Mouse (Mus musculus): ENCODE measurements around the gene Mrpl28.

Gene Mrpl28

GRCm38 (mm10) chr17:26115205-26115898 lies 7.9 kb upstream of the Mrpl28 start:
- DNase-seq (ENCODE audit: low read depth in 2 of 2, low spot score in 2 of 2) = no peak

- no peak for DNase-seq (ENCODE audit: low read depth in 2 of 2, low spot score in 2 of 2)
These were observed 7.3 kb upstream of the Mrpl28 start for GRCm38 (mm10) chr17:26115956-26116487.

GRCm38 (mm10) chr17:26116503-26117258 lies 6.6 kb upstream of the Mrpl28 start:
- no peak for DNase-seq (ENCODE audit: low read depth in 2 of 2, low spot score in 2 of 2)

GRCm38 (mm10) chr17:26119766-26120710 lies 3.3 kb upstream of the Mrpl28 start:
- DNase-seq (ENCODE audit: low read depth in 2 of 2, low spot score in 2 of 2) = peak; percentile 38 to 56

GRCm38 (mm10) chr17:26122431-26123140 lies 714 bp upstream of the Mrpl28 start:
- DNase-seq (ENCODE audit: low read depth in 2 of 2, low spot score in 2 of 2) = no peak

DNA sequence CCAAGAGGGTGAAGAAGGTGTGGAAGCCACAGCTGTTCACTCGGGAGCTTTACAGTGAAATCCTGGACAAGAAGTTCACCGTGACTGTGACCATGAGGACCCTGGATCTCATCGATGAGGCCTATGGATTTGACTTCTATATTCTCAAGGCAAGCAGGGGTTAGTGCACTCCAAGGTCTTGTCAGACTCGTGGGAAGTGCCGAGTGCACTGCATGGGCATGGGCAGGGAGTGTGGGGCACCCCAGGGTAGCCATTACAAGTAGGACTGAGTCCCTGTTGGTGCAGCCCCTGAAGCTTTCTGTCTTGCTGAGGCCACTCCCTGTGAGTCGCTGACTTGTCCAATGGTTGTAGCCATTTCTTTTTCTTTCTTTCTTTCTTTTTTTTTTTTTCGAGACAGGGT lies 1.3 kb downstream of the Mrpl28 start:
- DNase-seq (ENCODE audit: low read depth in 2 of 2, low spot score in 2 of 2) = no peak

GRCm38 (mm10) chr17:26125226-26125625 lies 1.9 kb downstream of the Mrpl28 start:
- no peak for DNase-seq (ENCODE audit: low read depth in 2 of 2, low spot score in 2 of 2)

- no peak for DNase-seq (ENCODE audit: low read depth in 2 of 2, low spot score in 2 of 2)
These were observed 7.9 kb downstream of the Mrpl28 start for GRCm38 (mm10) chr17:26131062-26131732.

- no peak for DNase-seq (ENCODE audit: low read depth in 2 of 2, low spot score in 2 of 2)
These were observed 8.9 kb downstream of the Mrpl28 start for GRCm38 (mm10) chr17:26131856-26132853.

DNA sequence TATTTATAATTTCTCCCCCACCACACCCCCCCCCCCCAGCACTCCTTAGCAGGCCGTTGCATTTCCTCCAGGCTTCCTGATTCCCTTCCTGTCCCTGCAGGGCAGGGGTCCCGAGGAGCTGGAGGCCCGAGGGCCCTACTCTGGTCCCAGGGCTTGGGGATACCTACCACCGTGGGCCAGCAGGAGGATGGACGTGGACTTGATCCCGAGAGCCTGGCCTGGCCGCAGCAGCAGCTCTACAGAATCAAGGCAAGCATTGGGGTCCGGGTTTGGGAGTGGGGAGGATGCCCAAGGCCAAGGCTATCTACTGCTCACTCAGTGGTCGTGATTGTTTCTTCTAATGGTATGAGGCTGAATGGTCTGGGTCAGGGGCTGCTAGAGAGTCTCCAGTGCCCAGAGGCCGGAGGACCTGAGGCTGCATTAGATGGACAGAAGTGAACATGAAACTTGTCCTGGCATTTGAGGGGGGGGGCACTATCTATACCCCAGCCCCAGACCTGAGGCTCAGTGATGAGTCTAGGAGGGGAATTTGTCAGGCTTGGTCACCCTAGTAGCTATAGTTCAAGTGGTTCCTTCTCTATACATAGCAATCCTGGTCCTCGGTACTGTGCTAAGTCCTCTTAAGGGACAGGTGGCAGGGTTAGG lies 13.9 kb downstream of the Mrpl28 start:
- no peak for DNase-seq (ENCODE audit: low read depth in 2 of 2, low spot score in 2 of 2)

GRCm38 (mm10) chr17:26137751-26138130 lies 14.4 kb downstream of the Mrpl28 start:
- DNase-seq (ENCODE audit: low read depth in 2 of 2, low spot score in 2 of 2) = no peak

GRCm38 (mm10) chr17:26138239-26138836 lies 15.0 kb downstream of the Mrpl28 start, which contains the start of gene Axin1:
Axin1 (plus strand) TSS chr17:26138688.
- DNase-seq (ENCODE audit: low read depth in 2 of 2, low spot score in 2 of 2) = peak; percentile 95 to 96

DNA sequence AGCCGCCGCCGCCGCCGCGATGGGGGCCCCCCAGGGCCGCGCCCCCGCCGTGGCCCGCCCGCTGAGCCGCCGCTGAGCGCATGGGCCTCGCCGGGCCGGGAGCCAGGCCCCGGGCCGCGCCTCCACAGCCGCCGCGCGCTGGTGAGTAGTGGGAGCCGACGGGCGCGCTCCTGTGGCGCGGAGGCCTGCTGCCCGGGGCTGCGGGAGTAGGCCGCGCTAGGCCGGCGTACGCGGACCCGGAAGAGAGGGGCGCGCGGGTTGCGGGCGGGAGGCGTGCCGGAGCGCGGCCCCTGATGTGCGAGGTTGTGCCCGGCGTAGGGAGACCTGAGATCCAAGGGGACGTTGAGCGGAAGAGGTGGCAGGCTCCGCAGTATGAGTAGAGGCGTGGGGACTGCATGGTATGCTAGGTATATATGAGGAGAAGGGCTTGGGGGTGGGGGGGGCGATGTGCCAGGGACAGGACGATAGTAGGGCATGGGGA lies 15.6 kb downstream of the Mrpl28 start:
- DNase-seq (ENCODE audit: low read depth in 2 of 2, low spot score in 2 of 2) = peak in 1 of 2 experiments; percentile 38

DNA sequence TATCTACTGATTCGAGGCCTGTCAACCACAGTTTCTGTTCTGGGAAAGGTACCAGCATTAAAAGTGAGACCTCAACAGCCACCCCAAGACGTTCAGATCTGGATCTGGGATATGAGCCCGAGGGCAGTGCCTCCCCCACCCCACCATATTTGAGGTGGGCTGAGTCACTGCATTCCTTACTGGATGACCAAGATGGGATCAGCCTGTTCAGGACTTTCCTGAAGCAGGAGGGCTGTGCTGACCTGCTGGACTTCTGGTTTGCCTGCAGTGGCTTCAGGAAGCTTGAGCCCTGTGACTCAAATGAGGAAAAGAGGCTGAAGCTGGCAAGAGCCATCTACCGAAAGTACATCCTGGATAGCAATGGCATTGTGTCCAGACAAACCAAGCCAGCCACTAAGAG lies 19.5 kb downstream of the Mrpl28 start:
- no peak for DNase-seq (ENCODE audit: low read depth in 2 of 2, low spot score in 2 of 2)

GRCm38 (mm10) chr17:26143386-26143785 lies 20.1 kb downstream of the Mrpl28 start:
- DNase-seq (ENCODE audit: low read depth in 2 of 2, low spot score in 2 of 2) = no peak

GRCm38 (mm10) chr17:26149056-26149455 lies 25.8 kb downstream of the Mrpl28 start:
- DNase-seq (ENCODE audit: low read depth in 2 of 2, low spot score in 2 of 2) = no peak

- no peak for DNase-seq (ENCODE audit: low read depth in 2 of 2, low spot score in 2 of 2)
These were observed 28.8 kb downstream of the Mrpl28 start for GRCm38 (mm10) chr17:26151886-26152630.
